Mouse (Mus musculus) cerebellum, postnatal 36 days (tissue): Measurements from ENCODE around the gene Fkbp5.
A peak's percentile ranks its signal among the peaks of the same experiment; 100 is the strongest.

Experiments
- DNase-seq, 2 experiments: peaks; one replicate each; pipeline ENCODE4 v3.0.0; 2021 to 2022; ENCODE audit warnings: mixed read lengths in 2 of 2

The Fkbp5 gene

GRCm38 (mm10) chr17:28523355-28524008 lies 6.2 kb upstream of the Fkbp5 start:
- no peak for DNase-seq

- DNase-seq, result peak; percentile 89 to 94
Observed at GRCm38 (mm10) chr17:28522623-28523354, 5.5 kb upstream of the Fkbp5 start.

GRCm38 (mm10) chr17:28521920-28522319 lies 4.6 kb upstream of the Fkbp5 start:
- no peak for DNase-seq

GRCm38 (mm10) chr17:28521071-28521726 lies 3.9 kb upstream of the Fkbp5 start:
- no peak for DNase-seq

GRCm38 (mm10) chr17:28520561-28520960 lies 3.2 kb upstream of the Fkbp5 start:
- no peak for DNase-seq

- no peak for DNase-seq
Observed at GRCm38 (mm10) chr17:28519827-28520226, 2.5 kb upstream of the Fkbp5 start.

- DNase-seq, result no peak
Observed at GRCm38 (mm10) chr17:28518615-28519071, 1.3 kb upstream of the Fkbp5 start.

- peak; percentile 82 for DNase-seq
Observed at GRCm38 (mm10) chr17:28517956-28518614, 758 bp upstream of the Fkbp5 start.

- DNase-seq, result no peak
Observed at GRCm38 (mm10) chr17:28516881-28517280, 446 bp downstream of the Fkbp5 start.

- DNase-seq, result no peak
Observed at GRCm38 (mm10) chr17:28515431-28516341, 1.6 kb downstream of the Fkbp5 start.

GRCm38 (mm10) chr17:28514555-28514954 lies 2.8 kb downstream of the Fkbp5 start:
- no peak for DNase-seq

- no peak for DNase-seq
Observed at GRCm38 (mm10) chr17:28513844-28514243, 3.5 kb downstream of the Fkbp5 start.

- DNase-seq, result no peak
Observed at GRCm38 (mm10) chr17:28513337-28513736, 4.0 kb downstream of the Fkbp5 start.

- DNase-seq, result no peak
Observed at GRCm38 (mm10) chr17:28512696-28513095, 4.6 kb downstream of the Fkbp5 start.

GRCm38 (mm10) chr17:28511616-28512541 lies 5.4 kb downstream of the Fkbp5 start:
- DNase-seq, result no peak

- DNase-seq, result no peak
Observed at GRCm38 (mm10) chr17:28510445-28511342, 6.6 kb downstream of the Fkbp5 start.

GRCm38 (mm10) chr17:28507496-28507895 lies 9.8 kb downstream of the Fkbp5 start:
- DNase-seq, result no peak

- DNase-seq, result no peak
Observed at GRCm38 (mm10) chr17:28506895-28507294, 10.4 kb downstream of the Fkbp5 start.

GRCm38 (mm10) chr17:28505591-28505990 lies 11.7 kb downstream of the Fkbp5 start:
- DNase-seq, result no peak

GRCm38 (mm10) chr17:28504182-28504581 lies 13.1 kb downstream of the Fkbp5 start:
- DNase-seq, result no peak
